Mouse (Mus musculus): ENCODE results near the gene Tuft1. TPM values are rescaled to one million over a fixed set of nuclear protein-coding genes. Genes with fewer than 3 reads are reported as not detected.

Gene Tuft1
- total RNA-seq, 1 experiment from 2014 or later: 11.6 TPM

DNA sequence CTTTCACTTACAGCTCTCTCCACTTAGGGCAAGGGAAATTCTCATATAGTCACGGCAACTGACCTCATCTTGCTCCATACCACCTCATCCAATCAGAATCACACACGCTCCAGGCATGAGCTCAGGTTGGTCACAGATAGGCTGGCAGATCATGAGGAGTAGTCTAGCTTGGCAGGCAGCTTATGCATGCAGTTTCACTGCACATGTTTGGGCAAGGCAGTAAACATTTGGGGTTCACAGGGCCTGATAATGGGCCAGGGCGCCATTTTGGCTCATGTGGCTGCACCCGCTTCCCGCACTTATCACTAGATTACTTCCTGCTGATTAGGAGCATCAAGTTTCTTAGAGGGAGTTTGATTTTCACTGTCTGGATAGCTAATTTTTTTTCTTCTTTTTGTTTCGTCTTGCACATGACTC, 62.8 kb downstream of the Tuft1 start:
- no peak for DNase-seq

DNA sequence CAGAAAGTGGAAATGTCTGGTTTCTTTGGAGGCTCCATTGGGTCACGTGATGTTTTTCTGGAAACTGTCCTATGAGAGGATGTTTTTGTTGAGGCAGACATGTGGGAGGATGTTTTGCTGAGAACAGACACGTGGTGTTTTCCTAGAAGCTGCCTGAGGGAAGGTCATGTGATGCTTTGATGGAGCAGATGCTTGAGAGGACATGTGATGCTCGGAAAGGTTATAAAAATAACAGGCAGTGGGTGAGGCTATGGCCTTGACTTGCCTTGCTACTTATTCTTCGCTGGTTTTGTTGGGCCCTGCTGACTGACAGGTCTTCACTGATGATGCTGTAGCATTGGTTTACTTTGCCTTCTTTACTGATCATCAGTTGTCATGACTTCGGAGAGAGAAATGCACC, 67.6 kb downstream of the Tuft1 start:
- DNase-seq: no peak

DNA sequence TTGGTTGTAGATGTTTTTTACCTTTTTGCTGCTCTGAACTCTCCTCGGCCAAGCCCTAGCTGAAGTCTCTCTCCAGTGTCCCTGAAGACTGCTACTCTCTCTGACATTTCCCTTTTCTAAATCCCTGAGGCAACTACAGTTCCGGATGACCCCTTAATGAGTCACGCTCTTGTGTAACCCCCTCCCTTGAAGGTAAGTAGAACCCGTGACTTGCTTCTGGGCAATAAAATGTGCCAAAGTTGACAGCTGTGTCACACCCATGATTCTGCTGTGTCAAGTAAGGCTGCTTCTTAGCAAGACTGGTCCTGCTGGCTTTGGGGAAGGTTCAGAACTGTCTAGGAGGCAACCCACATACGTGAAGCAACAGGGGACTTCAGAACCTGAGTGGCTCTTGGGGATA, 70.7 kb downstream of the Tuft1 start:
- no peak for DNase-seq

DNA sequence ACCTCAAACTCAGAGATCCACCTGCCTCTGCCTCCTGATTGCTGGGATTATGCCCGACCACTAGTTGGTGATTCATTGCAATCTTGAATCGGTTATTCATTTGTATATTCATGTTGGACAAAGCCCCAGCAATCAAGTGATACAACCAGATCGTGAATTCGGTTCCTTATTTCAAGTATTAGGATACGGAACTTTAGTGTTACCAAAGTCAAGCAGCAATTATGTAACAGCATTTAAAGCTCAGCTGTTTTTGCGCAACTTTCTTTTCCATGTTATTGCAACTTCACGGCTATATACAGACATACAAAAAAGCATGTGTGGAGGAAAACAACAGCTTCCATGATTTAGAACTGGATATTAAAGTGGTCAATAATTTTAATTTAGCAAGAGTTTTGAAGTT, 75.7 kb downstream of the Tuft1 start:
- DNase-seq: no peak

DNA sequence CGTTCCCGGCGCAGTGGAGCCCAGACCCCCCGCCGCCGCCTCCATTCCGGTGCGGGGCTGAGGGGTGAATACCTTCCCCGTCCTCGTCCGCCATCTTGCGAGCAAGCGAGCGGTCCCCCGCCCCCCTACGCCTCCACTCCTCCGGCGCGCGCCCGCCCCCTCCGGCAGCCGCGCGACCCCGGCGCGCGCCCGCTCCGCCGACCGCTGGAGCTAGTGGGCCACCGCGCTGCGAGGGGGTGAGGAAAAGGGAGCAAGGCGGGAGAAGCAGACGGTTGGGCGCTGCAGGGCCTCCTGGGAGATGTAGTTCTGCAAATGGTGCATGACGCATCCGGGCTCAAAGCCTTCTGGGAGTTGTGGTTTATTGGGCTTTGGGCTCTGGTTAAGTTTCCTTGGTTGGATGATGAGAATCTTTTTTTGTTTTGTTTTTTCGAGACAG, 76.2 kb downstream of the Tuft1 start, which contains the start of gene Snx27:
Snx27 (minus strand) TSS at position 261 of the 436 bp plus-strand sequence.
- DNase-seq: peak; percentile 85

DNA sequence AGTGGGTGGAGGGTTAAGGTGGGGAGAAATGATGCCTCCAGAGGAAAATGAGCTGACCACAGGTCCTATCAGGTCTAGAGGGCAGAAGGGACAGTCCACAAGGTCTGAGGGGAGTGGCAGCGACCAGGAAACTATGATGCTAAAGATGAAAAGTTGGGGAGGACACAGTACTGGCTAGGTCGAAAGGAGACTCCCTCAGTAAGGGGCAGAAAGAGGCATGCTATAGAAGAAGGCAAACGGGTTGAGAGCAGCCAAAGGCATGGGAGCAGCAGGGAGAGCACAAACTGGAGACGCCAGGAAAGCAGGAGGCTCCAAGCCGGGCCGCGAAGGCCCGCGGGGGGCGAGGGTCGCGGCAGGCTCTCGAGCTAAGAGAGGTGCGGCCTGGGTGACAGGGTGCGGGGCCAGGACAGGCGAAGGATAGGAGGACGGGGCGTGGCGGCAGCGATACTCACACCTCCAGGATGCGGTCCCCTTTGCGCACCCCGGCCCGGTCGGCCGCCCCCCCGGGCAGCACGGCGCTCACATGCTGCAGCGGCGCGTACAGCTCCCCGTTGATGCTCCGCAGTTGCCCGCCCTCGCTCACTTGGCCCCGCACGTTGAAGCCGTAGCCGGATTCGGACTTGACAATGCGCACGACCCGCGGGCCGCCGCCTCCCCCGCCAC, 76.7 kb downstream of the Tuft1 start:
- DNase-seq: peak; percentile 65

DNA sequence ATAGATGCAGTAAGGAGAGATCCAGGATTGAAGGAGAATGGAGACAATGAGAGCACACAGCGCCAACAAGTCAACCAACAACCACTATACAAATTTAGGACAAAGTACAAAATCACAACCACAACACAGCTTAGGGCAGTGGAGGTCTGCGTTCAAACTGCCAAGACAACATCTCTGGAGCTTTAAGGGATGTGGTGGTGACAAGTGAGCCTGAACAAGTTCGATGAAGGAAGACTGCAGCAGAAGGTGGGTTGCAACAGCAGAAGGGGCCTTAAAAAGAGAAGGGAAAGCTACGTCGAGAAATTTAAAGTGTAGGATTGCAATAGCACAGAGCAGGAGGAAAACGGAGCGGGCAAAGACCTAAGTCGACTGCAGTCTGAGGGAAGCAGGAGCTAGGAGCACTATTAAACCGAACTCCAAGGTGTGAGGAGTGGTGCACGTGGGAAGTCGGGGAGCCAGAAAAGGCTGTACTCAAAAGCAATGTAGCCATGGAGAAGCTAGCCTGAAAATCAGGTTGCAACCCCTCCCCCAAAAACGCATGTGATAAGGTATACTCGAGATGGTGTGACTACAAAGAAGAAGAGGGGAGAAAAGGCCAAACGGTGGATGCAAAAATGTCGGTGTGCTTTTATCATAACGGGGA, 77.4 kb downstream of the Tuft1 start:
- no peak for DNase-seq

DNA sequence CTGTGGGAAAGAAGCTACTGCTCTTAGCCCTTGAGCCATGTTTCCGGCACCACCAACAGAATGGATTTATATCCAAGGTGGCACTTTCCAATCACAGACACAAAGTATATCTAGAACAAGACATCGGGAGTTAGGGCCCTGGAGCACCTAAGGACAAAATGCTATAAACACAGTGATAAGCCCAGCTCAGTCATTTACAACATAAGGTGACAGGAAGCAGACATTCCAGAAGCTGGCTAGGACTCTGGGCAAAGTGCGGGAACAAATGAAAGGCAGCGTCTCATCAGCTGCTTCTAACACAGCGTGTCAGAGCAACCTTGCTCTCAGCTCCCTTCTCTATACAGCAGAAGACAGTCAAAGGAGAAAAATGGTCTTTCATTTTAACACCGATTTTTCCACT, 84.2 kb downstream of the Tuft1 start:
- DNase-seq: no peak

DNA sequence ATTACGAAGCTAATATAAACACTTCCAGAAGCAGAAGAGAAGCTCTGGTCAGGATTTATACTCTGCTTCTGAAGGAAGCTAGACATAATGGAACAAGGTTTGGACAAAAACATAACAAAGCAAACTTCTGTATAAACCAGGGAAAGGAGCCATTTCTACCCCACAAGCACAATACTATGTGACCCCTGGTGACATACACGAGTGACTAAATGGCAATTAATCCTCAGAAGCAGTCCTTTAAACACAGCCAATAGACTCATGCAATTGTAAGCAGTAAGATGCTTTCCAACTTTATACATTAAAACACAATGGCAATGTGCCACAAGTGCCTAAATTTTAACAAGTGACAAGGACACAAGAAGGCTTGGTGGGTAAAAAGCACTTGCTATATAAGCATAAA, 91.4 kb downstream of the Tuft1 start:
- no peak for DNase-seq

DNA sequence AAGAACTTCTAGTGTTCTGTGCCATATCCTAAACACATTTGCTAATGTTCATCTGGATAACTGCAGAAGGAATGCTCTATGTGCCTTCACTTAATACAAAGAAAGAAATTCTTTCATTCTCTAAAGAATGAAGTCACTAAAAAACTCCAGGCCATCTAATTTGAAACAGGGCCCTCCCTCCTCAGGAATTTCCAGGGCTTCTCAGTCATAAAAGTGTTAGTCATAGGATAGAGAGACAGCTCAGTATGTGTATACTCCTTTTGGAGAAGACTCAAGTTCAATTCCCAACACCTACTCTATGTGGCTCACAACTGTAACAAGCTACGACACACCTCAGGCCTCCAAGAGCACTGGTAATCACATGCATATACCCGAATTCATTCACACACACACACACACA, 93.1 kb downstream of the Tuft1 start:
- DNase-seq: no peak

DNA sequence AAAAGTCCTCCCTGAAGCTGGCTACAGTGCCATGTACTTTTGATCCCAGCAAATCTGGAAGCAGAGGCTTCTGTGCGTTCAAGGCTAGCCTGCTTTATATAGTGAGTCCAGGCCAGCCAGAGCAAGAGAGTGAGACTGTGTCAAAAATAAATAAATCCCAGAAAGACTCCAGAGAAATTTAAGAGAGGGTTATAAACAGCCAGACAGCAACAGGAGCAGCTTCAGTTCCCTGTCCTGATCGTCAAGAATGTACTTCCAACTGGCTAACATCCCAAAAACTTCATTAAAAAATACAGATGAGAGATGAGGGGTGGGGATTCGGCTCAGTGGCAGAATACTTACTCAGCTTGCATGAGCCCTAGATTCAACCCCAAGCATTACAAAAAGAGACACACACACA, 93.5 kb downstream of the Tuft1 start:
- no peak for DNase-seq

DNA sequence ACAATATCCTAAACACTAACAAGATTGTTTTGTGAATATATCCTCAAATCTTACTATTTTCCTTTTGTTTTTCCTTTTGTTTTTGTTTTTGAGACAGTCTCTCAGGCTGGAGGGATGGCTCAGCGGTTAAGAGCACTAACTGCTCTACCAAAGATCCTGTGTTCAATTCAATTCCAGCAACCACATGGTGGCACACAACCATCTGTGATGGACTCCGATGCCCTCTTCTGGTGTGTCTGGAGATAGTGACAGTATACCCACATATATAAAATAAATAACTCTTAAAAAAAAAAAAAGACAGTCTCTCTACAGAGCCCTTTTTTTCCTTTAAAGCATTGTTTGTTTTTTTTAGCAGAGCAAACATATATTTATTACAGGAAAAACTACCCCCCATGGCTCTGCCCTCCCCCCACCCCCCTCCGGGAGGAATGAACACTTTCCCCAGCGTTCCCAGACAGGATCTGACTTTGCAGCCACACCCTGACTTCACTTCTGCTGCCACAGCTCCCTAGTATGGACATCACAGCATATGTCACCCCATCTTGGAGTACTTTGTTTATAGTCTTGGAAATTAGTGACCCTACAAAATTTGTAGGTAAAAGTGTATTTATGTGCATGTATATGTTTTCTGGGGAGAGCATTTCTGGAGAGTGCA, 94.2 kb downstream of the Tuft1 start:
- DNase-seq: no peak

DNA sequence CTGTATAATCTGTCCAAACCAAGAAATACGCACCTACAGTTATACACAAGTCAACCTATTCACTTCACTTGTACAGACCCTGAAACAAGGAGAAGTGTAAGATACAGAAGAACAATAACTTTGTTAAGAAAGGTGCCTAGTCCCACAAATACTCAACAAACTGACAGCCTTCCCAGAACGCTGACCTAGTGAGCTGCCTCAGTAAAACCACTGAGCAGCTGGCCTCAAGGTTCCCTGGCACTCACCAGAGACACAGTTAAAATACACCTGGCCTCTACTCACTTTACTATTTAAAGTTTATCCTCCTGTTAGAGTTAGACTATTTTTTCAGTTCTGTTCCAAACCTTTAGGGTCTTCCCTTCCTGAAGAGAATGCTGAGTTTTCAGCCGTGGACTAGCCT, 95.5 kb downstream of the Tuft1 start:
- no peak for DNase-seq

Other genes starting within 250 kb of the Tuft1 start
- gene Tdrkh, start 245.6 kb downstream of the Tuft1 start, total RNA-seq (2021): 8.2 and 10.6 TPM in 2 replicates
- gene Mrpl9, start 215.6 kb downstream of the Tuft1 start, total RNA-seq (2021): 69.6 and 71.6 TPM in 2 replicates
- not detected in 2 replicates for gene Oaz3, start 215.0 kb downstream of the Tuft1 start, total RNA-seq (2021)
- gene Celf3, start 180.6 kb downstream of the Tuft1 start, total RNA-seq (2021): 17.7 and 28.0 TPM in 2 replicates
- 2.2 and 4.0 TPM in 2 replicates for gene Riiad1, start 178.5 kb downstream of the Tuft1 start, total RNA-seq (2021)
- 38.0 and 46.1 TPM in 2 replicates for gene Snx27, start 76.2 kb downstream of the Tuft1 start, total RNA-seq (2021)
- not detected in 2 replicates for gene Gm10972, start 15.8 kb downstream of the Tuft1 start, total RNA-seq (2021)
- gene Selenbp2, start 34.7 kb upstream of the Tuft1 start, total RNA-seq (2021): 6.5 and 11.1 TPM in 2 replicates
- 1.0 and 1.3 TPM in 2 replicates for gene Cgn, start 127.6 kb upstream of the Tuft1 start, total RNA-seq (2021)
- gene Pogz, start 178.7 kb upstream of the Tuft1 start, total RNA-seq (2021): 41.9 and 46.1 TPM in 2 replicates
- 312 and 325 TPM in 2 replicates for gene Psmb4, start 228.1 kb upstream of the Tuft1 start, total RNA-seq (2021)